Mouse (Mus musculus) gastrocnemius, postnatal 4 days (tissue): ENCODE measurements around the gene Higd1c. TPM values are rescaled to one million over a fixed set of nuclear protein-coding genes. Genes with fewer than 3 reads are reported as not detected.
"Not testable (repeated sequence)": the region's sequence is repeated elsewhere in the genome, so short reads cannot be mapped to it uniquely, and the experiment has no call there.

Experiments used
- DNase-seq, 2 experiments: peaks; one replicate each; pipeline ENCODE4 v3.0.0; 2021 to 2022; ENCODE audit warnings: low spot score in 2 of 2, mixed read lengths in 2 of 2
- total RNA-seq, 2 experiments: library from RNA; stranded (reverse); gene quantifications; 2 replicates each; pipeline ENCODE4 v1.2.3; 2021

Gene Higd1c
- total RNA-seq, 2 experiments from 2014 or later = not detected

- no peak for DNase-seq
Measured at GRCm38 (mm10) chr15:100406088-100406487, 41.7 kb downstream of the Higd1c start.

- no peak for DNase-seq
Measured at GRCm38 (mm10) chr15:100410918-100411672, 46.8 kb downstream of the Higd1c start.

- DNase-seq = no peak
Measured at GRCm38 (mm10) chr15:100411731-100412130, 47.4 kb downstream of the Higd1c start.

- no peak for DNase-seq
Measured at GRCm38 (mm10) chr15:100413306-100413705, 49.0 kb downstream of the Higd1c start.

- DNase-seq = no peak
Measured at GRCm38 (mm10) chr15:100414011-100414410, 49.7 kb downstream of the Higd1c start.

- DNase-seq = no peak
Measured at GRCm38 (mm10) chr15:100414942-100415341, 50.6 kb downstream of the Higd1c start.

GRCm38 (mm10) chr15:100415684-100416083 lies 51.3 kb downstream of the Higd1c start:
- no peak for DNase-seq

GRCm38 (mm10) chr15:100417854-100418450 lies 53.6 kb downstream of the Higd1c start:
- no peak for DNase-seq

GRCm38 (mm10) chr15:100419311-100419710 lies 55.0 kb downstream of the Higd1c start:
- no peak for DNase-seq

- no peak for DNase-seq
Measured at GRCm38 (mm10) chr15:100419901-100420745, 55.8 kb downstream of the Higd1c start.

- no peak for DNase-seq
Measured at GRCm38 (mm10) chr15:100421059-100421757, 56.9 kb downstream of the Higd1c start.

GRCm38 (mm10) chr15:100421758-100422197 lies 57.4 kb downstream of the Higd1c start, which contains the start of gene Gm5475:
Gene Gm5475, plus strand, starts transcription at chr15:100422147.
- not testable (repeated sequence) for DNase-seq

GRCm38 (mm10) chr15:100422476-100422875 lies 58.1 kb downstream of the Higd1c start:
- no peak for DNase-seq

- DNase-seq = peak; percentile 95 to 96
Measured at GRCm38 (mm10) chr15:100422899-100423860, 58.8 kb downstream of the Higd1c start.

GRCm38 (mm10) chr15:100423916-100424315 lies 59.6 kb downstream of the Higd1c start:
- DNase-seq = no peak

- DNase-seq = no peak
Measured at GRCm38 (mm10) chr15:100424396-100425122, 60.2 kb downstream of the Higd1c start, which contains the start of gene Slc11a2. Gene Slc11a2, minus strand, starts transcription at chr15:100425072.

- peak in 1 of 2 experiments; percentile 42 for DNase-seq
Measured at GRCm38 (mm10) chr15:100428296-100428905, 64.1 kb downstream of the Higd1c start.

GRCm38 (mm10) chr15:100429959-100430565 lies 65.7 kb downstream of the Higd1c start:
- DNase-seq = no peak
